Comparison of ENCODE assay signal across 29 mouse cellular contexts in genomic region chr9:90257754-90258531, GRCm38 (mm10). TPM values are rescaled to one million over a fixed set of nuclear protein-coding genes. Genes with fewer than 3 reads are reported as not detected.
A peak's percentile ranks its signal among the peaks of the same experiment; 100 is the strongest.
DNase-seq lines count a peak whose midpoint lies in the region; ATAC-seq and TF ChIP-seq lines count a peak whose summit lies in the region.
"Had no signal": no experiment of that assay in that cellular context is flagged by ENCODE, and none has a peak within 500 bp of the region (broad histone marks: within the 10 kb centered on the region; RNA-seq: fewer than 3 reads in every experiment).

No protein-coding gene starts in this region.

- peak overlapping the region; percentile 9; the same call in 1 of the 2 replicates for H3K27ac ChIP-seq in spleen, adult 2 months (ENCODE audit: insufficient read depth, low read length)
- peak overlapping the region; percentile 25 for H3K27ac ChIP-seq in liver, postnatal 0 days (ENCODE audit: low read depth)
- H3K27ac ChIP-seq in small intestine, adult 2 months (ENCODE audit: insufficient read depth, low read depth, low read length): peak overlapping the region; percentile 20; the same call in 1 of the 2 replicates
- no peak overlapping the region for H3K27ac ChIP-seq in midbrain, postnatal 0 days (ENCODE audit: low read depth, low read length)
- H3K27ac ChIP-seq: embryonic facial prominence, embryonic 10.5 days; forebrain, embryonic 13.5 days; hindbrain, embryonic 12.5 days; limb, embryonic 15.5 days; midbrain, embryonic 10.5 days; neural tube, embryonic 13.5 days; stomach, embryonic 15.5 days had no signal

- no peaks in the 10 kb centered on the region for H3K27me3 ChIP-seq in spleen, adult 2 months (ENCODE audit: control insufficient read depth, insufficient read depth, low read length)
- H3K27me3 ChIP-seq in liver, postnatal 0 days (ENCODE audit: insufficient read depth, low read length): no peaks in the 10 kb centered on the region
- H3K27me3 ChIP-seq in small intestine, adult 2 months (ENCODE audit: control insufficient read depth, insufficient read depth, low read length): no peaks in the 10 kb centered on the region
- no peaks in the 10 kb centered on the region for H3K27me3 ChIP-seq in midbrain, postnatal 0 days (ENCODE audit: insufficient read depth, low read length)
- H3K27me3 ChIP-seq: forebrain, embryonic 13.5 days; hindbrain, embryonic 12.5 days; limb, embryonic 15.5 days; neural tube, embryonic 13.5 days; stomach, embryonic 15.5 days had no signal

- H3K4me2 ChIP-seq in liver, postnatal 0 days (ENCODE audit: low read depth, low read length): no peak overlapping the region
- no peak overlapping the region for H3K4me2 ChIP-seq in midbrain, postnatal 0 days (ENCODE audit: low read depth, low read length, poor library complexity, severe bottlenecking)
- H3K4me2 ChIP-seq: forebrain, embryonic 13.5 days; heart, embryonic 11.5 days; hindbrain, embryonic 12.5 days; limb, embryonic 15.5 days; neural tube, embryonic 13.5 days; stomach, embryonic 15.5 days had no signal

- no peak for DNase-seq in spleen, adult 2 months (ENCODE audit: low read depth in 1 of 2, low spot score in 2 of 2)
- no peak for DNase-seq in spleen, postnatal 36 days (ENCODE audit: low spot score in 2 of 2)
- no peak for DNase-seq in liver, postnatal 0 days
- no peak for DNase-seq in cerebellum, postnatal 36 days
- DNase-seq in right cerebral cortex, postnatal 10 days (ENCODE audit: low spot score in 2 of 2): no peak
- no peak for DNase-seq in midbrain, postnatal 0 days (ENCODE audit: low spot score)
- DNase-seq: adrenal gland, adult 2 months; B cell, adult 2 months; cerebellum, adult 11-12 months; cerebellum, postnatal 25 days; gastrocnemius, postnatal 25 days; heart, postnatal 10 days; kidney, adult 2 months; kidney, postnatal 14 days; right cerebral cortex, adult 18-20 months; spleen, adult 18-20 months; thymus, adult 2 months had no signal

- no peak for TF ChIP-seq CTCF in spleen, adult 2 months (IDR thresholded peaks at IDR 0.05; ENCODE audit: extremely low read depth, insufficient read depth, insufficient read length, insufficient replicate concordance)
- no peak for TF ChIP-seq CTCF in liver, postnatal 0 days (IDR thresholded peaks at IDR 0.05; ENCODE audit: low read depth)
- no peak for TF ChIP-seq CTCF in small intestine, adult 2 months (IDR thresholded peaks at IDR 0.05; ENCODE audit: extremely low read depth, insufficient read length, insufficient replicate concordance, low read depth, low read length)
- no peak for TF ChIP-seq CTCF in midbrain, postnatal 0 days (IDR thresholded peaks at IDR 0.05)

- 0 out of 2 replicates have a peak overlapping the region, but pooled peaks have one; percentile 23 for H3K9ac ChIP-seq in liver, postnatal 0 days (replicated peaks)
- no peak overlapping the region for H3K9ac ChIP-seq in midbrain, postnatal 0 days (replicated peaks; ENCODE audit: low read length, poor library complexity, severe bottlenecking)
- H3K9ac ChIP-seq: forebrain, embryonic 13.5 days; hindbrain, embryonic 12.5 days; limb, embryonic 15.5 days; neural tube, embryonic 13.5 days; stomach, embryonic 15.5 days had no signal

- no peak overlapping the region for H3K4me3 ChIP-seq in spleen, adult 2 months (ENCODE audit: extremely low read depth, insufficient read depth, insufficient read length)
- no peak overlapping the region for H3K4me3 ChIP-seq in liver, postnatal 0 days (ENCODE audit: low read depth, low read length)
- H3K4me3 ChIP-seq in small intestine, adult 2 months (ENCODE audit: low read depth, low read length): no peak overlapping the region
- H3K4me3 ChIP-seq in midbrain, postnatal 0 days (ENCODE audit: low read depth, low read length): no peak overlapping the region
- H3K4me3 ChIP-seq: embryonic facial prominence, embryonic 10.5 days; forebrain, embryonic 13.5 days; hindbrain, embryonic 12.5 days; limb, embryonic 15.5 days; midbrain, embryonic 10.5 days; neural tube, embryonic 13.5 days; stomach, embryonic 15.5 days had no signal

- no peaks in the 10 kb centered on the region for H3K9me3 ChIP-seq in liver, postnatal 0 days (ENCODE audit: low read length)
- H3K9me3 ChIP-seq in midbrain, postnatal 0 days (ENCODE audit: low read length): no peaks in the 10 kb centered on the region
- H3K9me3 ChIP-seq: embryonic facial prominence, embryonic 10.5 days; forebrain, embryonic 13.5 days; hindbrain, embryonic 12.5 days; limb, embryonic 15.5 days; midbrain, embryonic 10.5 days; neural tube, embryonic 13.5 days; stomach, embryonic 15.5 days had no signal

- WGBS in spleen, adult 2 months: 54% methylated on average over 13 of the region's 13 CpGs
- 49% methylated on average over 13 of the region's 13 CpGs for WGBS in liver, postnatal 0 days (ENCODE audit: insufficient replicate concordance)
- WGBS in small intestine, adult 2 months: 72% methylated on average over 13 of the region's 13 CpGs
- WGBS in midbrain, postnatal 0 days: 83% methylated on average over 13 of the region's 13 CpGs

- peaks cover 24% of the 10 kb centered on the region; the same call in 1 of the 2 replicates for H3K4me1 ChIP-seq in spleen, adult 2 months (ENCODE audit: control insufficient read depth, insufficient read depth, insufficient read length)
- peaks cover 72% of the 10 kb centered on the region for H3K4me1 ChIP-seq in liver, postnatal 0 days (ENCODE audit: insufficient read depth)
- peaks cover 27% of the 10 kb centered on the region for H3K4me1 ChIP-seq in small intestine, adult 2 months (ENCODE audit: control insufficient read depth, insufficient read depth, insufficient read length, low read length)
- no peaks in the 10 kb centered on the region for H3K4me1 ChIP-seq in midbrain, postnatal 0 days (ENCODE audit: insufficient read depth, low read length)
- H3K4me1 ChIP-seq: forebrain, embryonic 13.5 days had no signal

- H3K36me3 ChIP-seq in spleen, adult 2 months (ENCODE audit: control insufficient read depth, insufficient read depth, low read length): no peaks in the 10 kb centered on the region
- 0 out of 2 replicates have a peak, but pooled peaks cover 8% of the 10 kb centered on the region for H3K36me3 ChIP-seq in liver, postnatal 0 days (replicated peaks; ENCODE audit: insufficient read depth, low read length)
- peaks cover 5% of the 10 kb centered on the region; the same call in 1 of the 2 replicates for H3K36me3 ChIP-seq in small intestine, adult 2 months (ENCODE audit: control insufficient read depth, insufficient read depth, low read length)
- no peaks in the 10 kb centered on the region for H3K36me3 ChIP-seq in midbrain, postnatal 0 days (ENCODE audit: insufficient read depth, low read length)
- H3K36me3 ChIP-seq: embryonic facial prominence, embryonic 10.5 days; hindbrain, embryonic 12.5 days; limb, embryonic 15.5 days; midbrain, embryonic 10.5 days; neural tube, embryonic 13.5 days had no signal

- no peak for TF ChIP-seq POLR2A in spleen, adult 2 months (IDR thresholded peaks at IDR 0.05; ENCODE audit: low read depth, low read length)
- no peak for TF ChIP-seq POLR2A in small intestine, adult 2 months (IDR thresholded peaks at IDR 0.05; ENCODE audit: low read depth, low read length)

- peak; percentile 53; the same call in 1 of the 2 replicates for ATAC-seq in erythroid progenitor cell, adult 5-6 weeks (replicated peaks; ENCODE audit: low FRiP score, poor library complexity, severe bottlenecking)
- ATAC-seq in liver, postnatal 0 days: no peak
- ATAC-seq in midbrain, postnatal 0 days (ENCODE audit: low FRiP score): no peak
- ATAC-seq: forebrain, embryonic 13.5 days; inflammation-experienced regulatory T-cells, adult 6 months; lung, postnatal 0 days had no signal

- TF ChIP-seq EP300 in liver, postnatal 0 days (IDR thresholded peaks at IDR 0.05; ENCODE audit: low read depth): no peak

RNA-seq across cellular contexts. Expression of gene Tbc1d2b, which starts 12.7 kb away (rescaled TPM):
- 26.4 and 27.8 TPM in 2 replicates for polyA plus RNA-seq in spleen, adult 2 months (2012; rRNA removed)
- 54.4 and 68.7 TPM in 2 replicates for total RNA-seq in erythroid progenitor cell, adult 5-6 weeks (2015; ENCODE audit: low replicate concordance)
- total RNA-seq in erythroid progenitor cell, adult 5-6 weeks (2017; ENCODE audit: low replicate concordance): 37.4 and 44.0 TPM in 2 replicates
- 5.1 and 6.2 TPM in 2 replicates for polyA plus RNA-seq in liver, postnatal 0 days (2015; fragmentation: Nextera tagmentation; extraction: Ambion mirVana)
- polyA plus RNA-seq in small intestine, adult 2 months (2012; rRNA removed): 9.6 and 13.1 TPM in 2 replicates
- total RNA-seq in midbrain, postnatal 0 days (2014; rRNA removed): 17.8 and 21.6 TPM in 2 replicates
- 3.2 and 3.7 TPM in 2 replicates for polyA plus RNA-seq in midbrain, postnatal 0 days (2015; fragmentation: Nextera tagmentation; extraction: Ambion mirVana)
